Mouse (Mus musculus) lung, embryonic 16.5 days (tissue): ENCODE results near the gene Pkd1. TPM values are rescaled to one million over a fixed set of nuclear protein-coding genes. Genes with fewer than 3 reads are reported as not detected.
A peak's percentile ranks its signal among the peaks of the same experiment; 100 is the strongest.

Source experiments
- ATAC-seq: fragments of 200-750 bp; cut with Nextera tagmentation; 2 replicates; pipeline ENCODE4 v1.8.0; 2017; ENCODE audit warnings: low read depth, mild to moderate bottlenecking, moderate library complexity
- H3K27ac ChIP-seq: fragments of 300-500 bp; sonication (generic); 2 replicates; pipeline ENCODE4 v1.5.1; 2014; ENCODE audit warnings: mild to moderate bottlenecking, control low read depth, low read length
- H3K27me3 ChIP-seq: fragments of 300-500 bp; sonication (generic); 2 replicates; pipeline ENCODE4 v1.6.1; 2014; ENCODE audit warnings: low read depth, low read length, mixed read lengths; ENCODE audit not compliant: control insufficient read depth, insufficient read depth
- H3K36me3 ChIP-seq: fragments of 300-500 bp; sonication (generic); 2 replicates; pipeline ENCODE4 v1.6.1; 2014; ENCODE audit warnings: low read length; ENCODE audit not compliant: control insufficient read depth, insufficient read depth
- H3K4me1 ChIP-seq: fragments of 300-500 bp; sonication (generic); replicated peaks from 2 replicates; pipeline ENCODE4 v1.6.1; 2014; ENCODE audit warnings: low read length, mixed read lengths; ENCODE audit not compliant: control insufficient read depth, insufficient read depth
- H3K4me2 ChIP-seq: fragments of 300-500 bp; sonication (generic); 2 replicates; pipeline ENCODE4 v1.6.1; 2014; ENCODE audit warnings: low read depth, low read length, control low read depth
- H3K4me3 ChIP-seq: fragments of 300-500 bp; sonication (generic); 2 replicates; pipeline ENCODE4 v1.5.1; 2014; ENCODE audit warnings: mild to moderate bottlenecking, low read length, control low read depth
- H3K9ac ChIP-seq: fragments of 300-500 bp; sonication (generic); 2 replicates; pipeline ENCODE4 v1.6.1; 2014; ENCODE audit warnings: low read length, control low read depth
- H3K9me3 ChIP-seq: fragments of 300-500 bp; sonication (generic); 2 replicates; pipeline ENCODE4 v1.6.1; 2016; ENCODE audit warnings: low read length; ENCODE audit not compliant: control insufficient read depth
- WGBS: fragments of 180-500 bp; shearing (Covaris S2); extraction: QIAGEN DNeasy Blood & Tissue Kit; methylation state at CpG from one replicate; pipeline ENCODE4 v1.1.7; 2014; 5-methylcytosine and 5-hydroxymethylcytosine counted together
- microRNA-seq: library from miRNA; unstranded; fragments of <30 nt; microRNA quantifications from one replicate; pipeline ENCODE4, GENCODE M21; 2016
- polyA plus RNA-seq: library from polyadenylated mRNA; unstranded; fragments of >200 nt; fragmentation: Nextera tagmentation; extraction: Ambion mirVana; gene quantifications from 2 replicates; pipeline ENCODE4 v1.2.1, GENCODE M21; 2015

Pkd1 gene
- polyA plus RNA-seq, 1 experiment from 2014 or later = 21.6 TPM

- peaks cover 5% of the 10 kb centered on the region for H3K36me3 ChIP-seq
- WGBS = 91% methylated on average over 15 of the region's 15 CpGs
- ATAC-seq = no peak
- no peak overlapping the region for H3K4me2 ChIP-seq
- no peaks in the 10 kb centered on the region for H3K27me3 ChIP-seq
- no peak overlapping the region for H3K27ac ChIP-seq
- H3K4me3 ChIP-seq = no peak overlapping the region
- no peaks in the 10 kb centered on the region for H3K9me3 ChIP-seq
- peaks cover 26% of the 10 kb centered on the region for H3K4me1 ChIP-seq
- no peak overlapping the region for H3K9ac ChIP-seq
These were observed 90.9 kb downstream of the Pkd1 start for GRCm38 (mm10) chr17:24640581-24640980.

GRCm38 (mm10) chr17:24641944-24642343, 92.3 kb downstream of the Pkd1 start:
- H3K9ac ChIP-seq = no peak overlapping the region
- H3K4me2 ChIP-seq = no peak overlapping the region
- no peak overlapping the region for H3K4me3 ChIP-seq
- peaks cover 5% of the 10 kb centered on the region for H3K36me3 ChIP-seq
- no peak for ATAC-seq
- 92% methylated on average over 14 of the region's 14 CpGs for WGBS
- H3K27me3 ChIP-seq = no peaks in the 10 kb centered on the region
- H3K27ac ChIP-seq = no peak overlapping the region
- H3K9me3 ChIP-seq = no peaks in the 10 kb centered on the region
- peaks cover 27% of the 10 kb centered on the region for H3K4me1 ChIP-seq

- Histone ChIP-seq H3K4me2 (no peak overlapping the region), H3K9me3 (no peaks in the 10 kb centered on the region), H3K9ac (peak overlapping the region; percentile 42; the same call in 1 of the 2 replicates), H3K27me3 (no peaks in the 10 kb centered on the region), H3K4me3 (no peak overlapping the region), H3K4me1 (peaks cover 31% of the 10 kb centered on the region), H3K36me3 (peaks cover 5% of the 10 kb centered on the region), H3K27ac (no peak overlapping the region)
- 62% methylated on average over 6 of the region's 6 CpGs for WGBS
- no peak for ATAC-seq
These were observed 93.2 kb downstream of the Pkd1 start for GRCm38 (mm10) chr17:24642791-24643343.

- Histone ChIP-seq H3K4me2 (peak overlapping the region; percentile 37), H3K27me3 (no peaks in the 10 kb centered on the region), H3K4me1 (peaks cover 41% of the 10 kb centered on the region), H3K9me3 (no peaks in the 10 kb centered on the region), H3K9ac (peak overlapping the region; percentile 42), H3K4me3 (peak overlapping the region; percentile 5; the same call in 1 of the 2 replicates), H3K36me3 (peaks cover 3% of the 10 kb centered on the region), H3K27ac (peak overlapping the region; percentile 65)
- WGBS = 25% methylated on average over 7 of the region's 7 CpGs
- peak; percentile 53 for ATAC-seq
These were observed 94.5 kb downstream of the Pkd1 start for GRCm38 (mm10) chr17:24644030-24644715.

- H3K4me3 ChIP-seq = peak overlapping the region; percentile 5; the same call in 1 of the 2 replicates
- WGBS = 71% methylated on average over 8 of the region's 9 CpGs
- peak overlapping the region; percentile 42 for H3K9ac ChIP-seq
- H3K36me3 ChIP-seq = peaks cover 3% of the 10 kb centered on the region
- no peaks in the 10 kb centered on the region for H3K27me3 ChIP-seq
- ATAC-seq = peak; percentile 42
- no peaks in the 10 kb centered on the region for H3K9me3 ChIP-seq
- H3K27ac ChIP-seq = peak overlapping the region; percentile 65
- peak overlapping the region; percentile 37 for H3K4me2 ChIP-seq
- H3K4me1 ChIP-seq = peaks cover 42% of the 10 kb centered on the region
These were observed 95.5 kb downstream of the Pkd1 start for GRCm38 (mm10) chr17:24644875-24645721.

- Histone ChIP-seq H3K27ac (peak overlapping the region; percentile 65), H3K9me3 (no peaks in the 10 kb centered on the region), H3K4me3 (no peak overlapping the region), H3K4me2 (no peak overlapping the region), H3K27me3 (no peaks in the 10 kb centered on the region), H3K4me1 (peaks cover 47% of the 10 kb centered on the region), H3K36me3 (peaks cover under 1% of the 10 kb centered on the region), H3K9ac (no peak overlapping the region)
- ATAC-seq = no peak
- 62% methylated on average over 3 of the region's 3 CpGs for WGBS
These were observed 96.3 kb downstream of the Pkd1 start for GRCm38 (mm10) chr17:24645916-24646315.

Small RNAs within 50 kb of the gene (microRNA-seq; reads per million reads assigned to microRNA genes)
- not detected for gene Gm24589

Other genes starting within 250 kb of the Pkd1 start
- gene Abca17, start 198.8 kb upstream of the Pkd1 start, polyA plus RNA-seq = 0.34 and 0.55 TPM in 2 replicates
- gene Abca3, start 197.9 kb upstream of the Pkd1 start, polyA plus RNA-seq = 40.8 and 48.4 TPM in 2 replicates
- 226 and 246 TPM in 2 replicates for gene Rnps1, start 135.3 kb upstream of the Pkd1 start, polyA plus RNA-seq
- 97.4 and 102 TPM in 2 replicates for gene Eci1, start 123.2 kb upstream of the Pkd1 start, polyA plus RNA-seq
- 1.6 and 2.8 TPM in 2 replicates for gene Dnase1l2, start 106.7 kb upstream of the Pkd1 start, polyA plus RNA-seq
- 28.8 and 30.5 TPM in 2 replicates for gene E4f1, start 79.5 kb upstream of the Pkd1 start, polyA plus RNA-seq
- 43.9 and 50.6 TPM in 2 replicates for gene Pgp, start 79.4 kb upstream of the Pkd1 start, polyA plus RNA-seq
- gene Bricd5, start 76.0 kb upstream of the Pkd1 start, polyA plus RNA-seq = not detected in 2 replicates
- gene Mlst8, start 70.8 kb upstream of the Pkd1 start, polyA plus RNA-seq = 28.1 and 29.8 TPM in 2 replicates
- gene Caskin1, start 61.2 kb upstream of the Pkd1 start, polyA plus RNA-seq = 0.59 and 0.96 TPM in 2 replicates
- 90.9 and 93.5 TPM in 2 replicates for gene Traf7, start 21.9 kb upstream of the Pkd1 start, polyA plus RNA-seq
- 2.6 and 4.9 TPM in 2 replicates for gene Rab26, start 15.6 kb upstream of the Pkd1 start, polyA plus RNA-seq
- 54.0 and 58.2 TPM in 2 replicates for gene Tsc2, start 82.8 kb downstream of the Pkd1 start, polyA plus RNA-seq
- gene Nthl1, start 82.8 kb downstream of the Pkd1 start, polyA plus RNA-seq = 17.6 and 17.9 TPM in 2 replicates
- 95.5 and 98.1 TPM in 2 replicates for gene Slc9a3r2, start 100.5 kb downstream of the Pkd1 start, polyA plus RNA-seq
- 1.1 and 2.3 TPM in 2 replicates for gene Npw, start 108.6 kb downstream of the Pkd1 start, polyA plus RNA-seq
- gene Zfp598, start 119.9 kb downstream of the Pkd1 start, polyA plus RNA-seq = 15.0 and 18.1 TPM in 2 replicates
- 1.5 and 1.9 TPM in 2 replicates for gene Syngr3, start 140.1 kb downstream of the Pkd1 start, polyA plus RNA-seq
- 37.2 and 41.9 TPM in 2 replicates for gene Gfer, start 146.3 kb downstream of the Pkd1 start, polyA plus RNA-seq
- 4.2 and 4.8 TPM in 2 replicates for gene Noxo1, start 146.4 kb downstream of the Pkd1 start, polyA plus RNA-seq
- gene Tbl3, start 157.8 kb downstream of the Pkd1 start, polyA plus RNA-seq = 66.9 and 67.9 TPM in 2 replicates
- 0.35 TPM in 1 of 2 replicates, not detected in the other for gene Rnf151, start 168.2 kb downstream of the Pkd1 start, polyA plus RNA-seq
- 1,342 and 1,356 TPM in 2 replicates for gene Rps2, start 168.3 kb downstream of the Pkd1 start, polyA plus RNA-seq
- 204 and 217 TPM in 2 replicates for gene Ndufb10, start 174.6 kb downstream of the Pkd1 start, polyA plus RNA-seq
- not detected in 2 replicates for gene Rpl3l, start 178.0 kb downstream of the Pkd1 start, polyA plus RNA-seq
- gene Msrb1, start 186.8 kb downstream of the Pkd1 start, polyA plus RNA-seq = 36.1 and 39.4 TPM in 2 replicates
- gene Hs3st6, start 203.2 kb downstream of the Pkd1 start, polyA plus RNA-seq = 0.87 and 1.2 TPM in 2 replicates